In the genomic region with DNA sequence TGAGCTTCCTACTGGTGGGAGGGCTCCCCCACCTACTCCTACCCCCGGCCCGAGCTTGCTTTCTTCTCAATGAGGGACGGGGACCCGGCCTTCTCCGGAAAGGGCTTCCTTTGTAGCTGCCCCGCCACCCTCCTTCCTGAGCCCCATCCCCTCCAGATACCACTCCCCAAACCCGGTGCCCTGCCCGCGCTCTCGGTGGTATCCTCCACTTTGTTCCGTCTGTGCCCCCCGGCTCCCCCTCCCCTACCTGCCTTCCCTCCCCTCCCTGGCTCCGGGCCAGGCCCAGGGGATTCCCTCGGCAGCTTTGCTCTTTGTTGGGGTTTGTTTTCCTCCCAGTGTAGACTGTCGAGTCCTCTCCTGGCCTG, we compare ENCODE assay signal across 8 mouse cellular contexts. TPM values are rescaled to one million over a fixed set of nuclear protein-coding genes. Genes with fewer than 3 reads are reported as not detected.
DNase-seq lines count a peak whose midpoint lies in the region; ATAC-seq lines count a peak whose summit lies in the region.

No protein-coding gene starts in this region.

- intact Hi-C loops in gastrocnemius, postnatal 36 days (cut with DNase I) = no loop called here

- peak overlapping the region; percentile 92 for H3K9ac ChIP-seq in kidney, embryonic 16.5 days (replicated peaks; ENCODE audit: low read length)
- peak overlapping the region; percentile 98 for H3K9ac ChIP-seq in forebrain, embryonic 14.5 days (ENCODE audit: low read length)
- H3K9ac ChIP-seq in liver, embryonic 13.5 days = peak overlapping the region; percentile 70
- peak overlapping the region; percentile 85 for H3K9ac ChIP-seq in stomach, embryonic 16.5 days (ENCODE audit: low read length)

- H3K4me1 ChIP-seq in kidney, embryonic 16.5 days (ENCODE audit: insufficient read depth, low read length) = peaks cover 40% of the 10 kb centered on the region
- H3K4me1 ChIP-seq in forebrain, embryonic 14.5 days (ENCODE audit: control insufficient read depth, insufficient read depth, low read length) = peaks cover 29% of the 10 kb centered on the region
- H3K4me1 ChIP-seq in liver, embryonic 13.5 days (replicated peaks) = peaks cover 32% of the 10 kb centered on the region
- peaks cover 42% of the 10 kb centered on the region for H3K4me1 ChIP-seq in stomach, embryonic 16.5 days (ENCODE audit: control insufficient read depth, insufficient read depth, low read length)

- peak overlapping the region; percentile 90 for H3K27ac ChIP-seq in kidney, embryonic 16.5 days (ENCODE audit: low read length)
- H3K27ac ChIP-seq in forebrain, embryonic 14.5 days (ENCODE audit: low read depth, low read length) = peak overlapping the region; percentile 90
- H3K27ac ChIP-seq in liver, embryonic 13.5 days = no peak overlapping the region
- H3K27ac ChIP-seq in stomach, embryonic 16.5 days (ENCODE audit: low read length) = peak overlapping the region; percentile 67

- peaks cover 17% of the 10 kb centered on the region for H3K27me3 ChIP-seq in kidney, embryonic 16.5 days (ENCODE audit: insufficient read depth, low read length)
- H3K27me3 ChIP-seq in forebrain, embryonic 14.5 days (replicated peaks; ENCODE audit: control insufficient read depth, insufficient read depth, low read length) = peaks cover 4% of the 10 kb centered on the region; the same call in 1 of the 2 replicates
- peaks cover 67% of the 10 kb centered on the region for H3K27me3 ChIP-seq in liver, embryonic 13.5 days
- peaks cover 9% of the 10 kb centered on the region; the same call in 1 of the 2 replicates for H3K27me3 ChIP-seq in stomach, embryonic 16.5 days (ENCODE audit: control insufficient read depth, insufficient read depth, low read length)

- DNase-seq in kidney, postnatal 14 days = no peak
- peak; percentile 39 for DNase-seq in NIH3T3 (ENCODE audit: low read depth)
- DNase-seq in forebrain, embryonic 14.5 days (ENCODE audit: low spot score) = peak; percentile 64
- no peak for DNase-seq in liver, embryonic 13.5 days
- DNase-seq in gastrocnemius, postnatal 36 days = no peak
- no peak for DNase-seq in spleen, postnatal 14 days (ENCODE audit: low spot score in 2 of 2)

- peak overlapping the region; percentile 83 for H3K4me2 ChIP-seq in kidney, embryonic 16.5 days (replicated peaks; ENCODE audit: low read depth, low read length)
- H3K4me2 ChIP-seq in forebrain, embryonic 14.5 days (ENCODE audit: low read length) = peak overlapping the region; percentile 78
- H3K4me2 ChIP-seq in liver, embryonic 13.5 days = peak overlapping the region; percentile 79
- peak overlapping the region; percentile 91 for H3K4me2 ChIP-seq in stomach, embryonic 16.5 days (ENCODE audit: low read depth, low read length)

- no peak; the same call in 1 of the 2 replicates for ATAC-seq in kidney, embryonic 16.5 days (ENCODE audit: low FRiP score, low TSS enrichment)
- peak; percentile 8 for ATAC-seq in forebrain, embryonic 14.5 days
- no peak; the same call in 1 of the 2 replicates for ATAC-seq in liver, embryonic 13.5 days (ENCODE audit: low read depth)
- no peak for ATAC-seq in stomach, embryonic 16.5 days (ENCODE audit: insufficient read depth, low FRiP score)

- H3K9me3 ChIP-seq in kidney, embryonic 16.5 days (ENCODE audit: low read length) = no peaks in the 10 kb centered on the region
- H3K9me3 ChIP-seq in forebrain, embryonic 14.5 days (replicated peaks; ENCODE audit: control insufficient read depth, low read length) = no peaks in the 10 kb centered on the region
- H3K9me3 ChIP-seq in liver, embryonic 13.5 days (replicated peaks) = no peaks in the 10 kb centered on the region
- no peaks in the 10 kb centered on the region for H3K9me3 ChIP-seq in stomach, embryonic 16.5 days (replicated peaks; ENCODE audit: control insufficient read depth, low read length)

- peaks cover 25% of the 10 kb centered on the region for H3K36me3 ChIP-seq in kidney, embryonic 16.5 days (ENCODE audit: insufficient read depth, low read length)
- peaks cover 28% of the 10 kb centered on the region for H3K36me3 ChIP-seq in forebrain, embryonic 14.5 days (ENCODE audit: control insufficient read depth, insufficient read depth, low read length)
- H3K36me3 ChIP-seq in liver, embryonic 13.5 days = peaks cover 22% of the 10 kb centered on the region
- H3K36me3 ChIP-seq in stomach, embryonic 16.5 days (ENCODE audit: control insufficient read depth, insufficient read depth, low read length) = peaks cover 8% of the 10 kb centered on the region; the same call in 1 of the 2 replicates

- 2% methylated on average over 15 of the region's 15 CpGs for WGBS in kidney, embryonic 16.5 days
- 1% methylated on average over 12 of the region's 15 CpGs for WGBS in forebrain, embryonic 14.5 days
- WGBS in liver, embryonic 13.5 days (ENCODE audit: insufficient replicate concordance) = 4% methylated on average over 15 of the region's 15 CpGs
- WGBS in stomach, embryonic 16.5 days = 1% methylated on average over 15 of the region's 15 CpGs

- peak overlapping the region; percentile 88 for H3K4me3 ChIP-seq in kidney, embryonic 16.5 days (ENCODE audit: low read length)
- peak overlapping the region; percentile 99 for H3K4me3 ChIP-seq in forebrain, embryonic 14.5 days (ENCODE audit: low read depth, low read length)
- H3K4me3 ChIP-seq in liver, embryonic 13.5 days (replicated peaks) = peak overlapping the region; percentile 69
- peak overlapping the region; percentile 85 for H3K4me3 ChIP-seq in stomach, embryonic 16.5 days (replicated peaks; ENCODE audit: low read length)

RNA-seq across cellular contexts. Expression of gene Cbx2, which starts 0.8 kb away (rescaled TPM):
- polyA plus RNA-seq in kidney, embryonic 16.5 days (2015; fragmentation: Nextera tagmentation; extraction: Ambion mirVana) = 35.5 and 37.3 TPM in 2 replicates
- polyA plus RNA-seq in forebrain, embryonic 14.5 days (2014; fragmentation: Nextera tagmentation; extraction: Ambion mirVana) = 19.2 and 22.1 TPM in 2 replicates
- 3.8 and 4.1 TPM in 2 replicates for polyA plus RNA-seq in liver, embryonic 13.5 days (2015; fragmentation: Nextera tagmentation; extraction: Ambion mirVana)
- 15.2 and 16.5 TPM in 2 replicates for polyA plus RNA-seq in stomach, embryonic 16.5 days (2015; fragmentation: Nextera tagmentation; extraction: Ambion mirVana)
- 1 to 10 TPM in 1 of 2 experiments, under 1 TPM in 1; 0.79 to 1.1 TPM for total RNA-seq in gastrocnemius, postnatal 36 days (2021)

RNA-seq across cellular contexts. Expression of gene Cbx8, which starts 17.2 kb away (rescaled TPM):
- 8.2 and 8.5 TPM in 2 replicates for polyA plus RNA-seq in kidney, embryonic 16.5 days (2015; fragmentation: Nextera tagmentation; extraction: Ambion mirVana)
- 12.8 and 15.0 TPM in 2 replicates for polyA plus RNA-seq in forebrain, embryonic 14.5 days (2014; fragmentation: Nextera tagmentation; extraction: Ambion mirVana)
- 2.4 and 2.8 TPM in 2 replicates for polyA plus RNA-seq in liver, embryonic 13.5 days (2015; fragmentation: Nextera tagmentation; extraction: Ambion mirVana)
- 5.8 and 6.4 TPM in 2 replicates for polyA plus RNA-seq in stomach, embryonic 16.5 days (2015; fragmentation: Nextera tagmentation; extraction: Ambion mirVana)
- 1 to 10 TPM; 1.5 to 1.9 TPM for total RNA-seq in gastrocnemius, postnatal 36 days (2021)

RNA-seq across cellular contexts. Expression of gene Enpp7, which starts 35.6 kb away (rescaled TPM):
- not detected in 2 replicates for polyA plus RNA-seq in kidney, embryonic 16.5 days (2015; fragmentation: Nextera tagmentation; extraction: Ambion mirVana)
- not detected in 2 replicates for polyA plus RNA-seq in forebrain, embryonic 14.5 days (2014; fragmentation: Nextera tagmentation; extraction: Ambion mirVana)
- polyA plus RNA-seq in liver, embryonic 13.5 days (2015; fragmentation: Nextera tagmentation; extraction: Ambion mirVana) = not detected in 2 replicates
- not detected in 2 replicates for polyA plus RNA-seq in stomach, embryonic 16.5 days (2015; fragmentation: Nextera tagmentation; extraction: Ambion mirVana)
- not detected for total RNA-seq in gastrocnemius, postnatal 36 days (2021)

Comparison
In these comparisons a context has a peak if more than half of its experiments do, and no peak if none do; other contexts are left out.
1. DNase-seq: peak in NIH3T3 (single experiment) and forebrain, embryonic 14.5 days (single experiment); none in kidney, postnatal 14 days (single experiment), liver, embryonic 13.5 days (single experiment), gastrocnemius, postnatal 36 days (0 of 2) and spleen, postnatal 14 days (0 of 2).
2. Peak in every context shown above with its lines, with median percentiles within 50 percentile points of each other: H3K4me2 ChIP-seq, H3K4me3 ChIP-seq and H3K9ac ChIP-seq.